Mouse (Mus musculus): Measurements from ENCODE around the gene Glra4.

Glra4 gene

DNA sequence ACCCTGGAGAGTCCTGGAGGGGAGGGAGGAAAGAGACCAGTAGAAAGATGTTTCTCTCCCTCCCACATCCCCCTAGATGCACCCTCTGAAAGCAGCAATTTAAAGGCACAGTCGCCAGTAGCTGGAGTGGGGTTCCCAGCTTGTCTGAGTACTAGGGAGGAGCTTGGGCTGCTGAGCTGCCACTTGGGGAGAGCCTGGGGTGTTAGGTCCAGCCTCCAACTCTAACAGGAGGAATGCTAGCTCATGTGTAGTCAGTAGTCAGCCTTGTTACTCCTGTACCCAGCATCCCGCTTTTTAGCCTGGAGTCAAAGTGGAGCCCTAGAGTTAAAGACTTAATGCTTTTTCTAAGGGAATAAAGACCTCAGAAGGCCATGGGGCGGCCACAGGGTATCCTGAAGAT, at the start of gene Glra4:
TSS of gene Glra4 (minus strand) at position 101 of the 400 bp plus-strand sequence.
- DNase-seq: no peak

DNA sequence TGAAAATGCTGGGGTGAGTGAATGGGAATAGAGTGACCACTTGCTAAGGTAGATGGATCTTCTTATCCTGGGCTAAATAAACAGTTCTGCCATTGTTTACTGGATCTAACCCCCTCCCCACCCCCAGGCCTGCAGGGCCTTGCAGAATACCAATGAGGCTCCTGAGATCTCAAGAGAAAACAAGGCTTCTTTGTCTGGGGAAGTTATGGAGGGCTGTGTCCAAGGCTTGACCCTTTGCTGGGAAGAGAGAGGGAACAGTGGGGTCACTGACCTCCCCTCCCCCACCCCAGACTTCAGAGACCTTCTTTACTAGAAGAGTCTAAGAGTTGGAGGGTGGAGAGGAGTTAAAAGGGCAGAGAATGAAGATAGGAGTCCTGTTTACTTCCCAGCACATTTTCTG, 48.7 kb upstream of the Glra4 start:
- peak; percentile 5 for DNase-seq

DNA sequence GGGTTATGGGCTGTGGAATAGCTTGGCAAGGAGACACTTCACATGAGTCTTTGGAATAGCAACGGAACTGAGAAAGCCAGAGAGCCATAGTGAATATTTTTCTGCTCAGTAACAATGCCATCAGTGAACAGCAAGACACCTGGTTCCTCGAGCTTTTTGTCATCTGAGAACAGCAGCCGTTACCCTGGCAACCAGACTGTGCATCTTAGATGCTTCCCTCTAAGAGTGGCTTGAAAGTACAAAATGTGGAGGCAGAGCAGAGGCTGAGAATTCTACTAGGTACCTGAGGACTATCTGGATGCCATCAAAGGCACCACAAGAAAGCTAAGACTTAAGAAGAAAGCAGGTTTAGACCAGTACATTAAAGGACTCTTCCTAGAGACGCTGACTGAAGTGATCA, 45.1 kb upstream of the Glra4 start:
- peak; percentile 14 for DNase-seq

- DNase-seq: no peak
Measured at GRCm38 (mm10) chrX:136822371-136822770, 42.4 kb upstream of the Glra4 start, which contains the start of gene Plp1. Gene Plp1 (plus strand): TSS chrX:136822671.

GRCm38 (mm10) chrX:136820250-136820649, 40.3 kb upstream of the Glra4 start:
- peak; percentile 74 for DNase-seq

DNA sequence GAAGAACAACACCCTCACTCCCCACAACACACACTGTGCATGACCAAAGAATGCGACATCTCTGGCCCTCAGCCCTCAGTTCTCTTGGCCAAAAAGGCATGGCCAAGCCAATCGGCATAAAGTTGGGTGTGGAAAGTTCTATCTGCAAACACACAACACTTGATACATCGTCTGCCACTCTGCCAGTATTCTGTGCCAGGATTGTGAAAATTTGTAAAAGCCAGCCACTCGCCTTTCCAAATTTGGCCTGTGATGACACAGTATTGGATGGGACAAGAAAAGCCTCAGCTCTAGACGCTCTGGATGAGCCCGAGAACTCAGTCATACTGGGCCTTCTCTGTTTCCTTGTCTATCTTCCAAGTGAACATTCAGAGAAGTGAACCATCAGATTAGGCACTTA, 39.8 kb upstream of the Glra4 start:
- peak; percentile 11 for DNase-seq

DNA sequence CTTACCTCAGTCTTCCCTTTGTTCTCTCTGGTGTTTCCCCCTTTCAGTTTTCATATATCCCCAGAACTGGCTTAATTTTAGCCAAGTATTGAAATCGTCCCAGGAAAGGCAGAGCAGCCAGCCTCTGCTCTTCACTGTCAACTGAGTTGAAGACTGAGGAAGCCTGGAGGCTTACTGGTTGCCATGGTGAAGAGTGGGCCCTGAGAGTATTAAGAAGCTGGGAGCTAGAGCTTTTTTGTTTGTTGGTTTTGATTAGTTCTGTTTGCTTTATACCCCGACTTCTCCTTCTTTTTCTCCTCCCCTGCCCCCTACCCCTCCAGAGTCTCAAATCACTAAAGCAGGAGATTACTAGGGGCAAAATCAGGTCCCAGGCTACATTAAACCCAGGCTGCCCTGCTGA, 17.3 kb upstream of the Glra4 start:
- DNase-seq: no peak

DNA sequence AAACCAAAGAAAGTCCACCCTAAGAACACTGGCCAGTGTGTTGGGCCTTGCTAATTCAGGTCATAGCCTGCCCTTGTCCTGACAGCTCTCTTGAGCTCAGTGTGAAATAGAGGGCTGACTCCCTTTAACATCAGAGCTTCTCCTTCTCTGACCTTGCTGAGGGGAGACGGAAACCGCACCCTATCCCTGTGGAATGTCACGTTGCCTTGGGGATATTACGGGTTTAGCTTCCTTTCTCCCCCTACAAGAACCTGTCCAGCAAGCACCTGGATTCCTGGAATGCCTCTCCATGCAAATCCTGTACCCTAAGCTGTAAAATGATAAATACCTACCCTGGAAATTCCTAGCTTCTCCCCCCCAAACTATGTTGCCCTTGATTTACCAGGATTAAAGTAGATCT, 9.5 kb upstream of the Glra4 start:
- no peak for DNase-seq

- DNase-seq: no peak
Measured at GRCm38 (mm10) chrX:136779262-136779661, 679 bp downstream of the Glra4 start.

GRCm38 (mm10) chrX:136778046-136778445, 1.9 kb downstream of the Glra4 start:
- DNase-seq: no peak

- DNase-seq: no peak
Measured at GRCm38 (mm10) chrX:136773035-136773434, 6.9 kb downstream of the Glra4 start.

- DNase-seq: no peak
Measured at GRCm38 (mm10) chrX:136761103-136762074, 18.6 kb downstream of the Glra4 start.

- DNase-seq: peak; percentile 75
Measured at GRCm38 (mm10) chrX:136755464-136755863, 24.5 kb downstream of the Glra4 start.

GRCm38 (mm10) chrX:136749329-136749728, 30.6 kb downstream of the Glra4 start:
- peak; percentile 71 for DNase-seq

- DNase-seq: no peak
Measured at GRCm38 (mm10) chrX:136744663-136745062, 35.3 kb downstream of the Glra4 start.

DNA sequence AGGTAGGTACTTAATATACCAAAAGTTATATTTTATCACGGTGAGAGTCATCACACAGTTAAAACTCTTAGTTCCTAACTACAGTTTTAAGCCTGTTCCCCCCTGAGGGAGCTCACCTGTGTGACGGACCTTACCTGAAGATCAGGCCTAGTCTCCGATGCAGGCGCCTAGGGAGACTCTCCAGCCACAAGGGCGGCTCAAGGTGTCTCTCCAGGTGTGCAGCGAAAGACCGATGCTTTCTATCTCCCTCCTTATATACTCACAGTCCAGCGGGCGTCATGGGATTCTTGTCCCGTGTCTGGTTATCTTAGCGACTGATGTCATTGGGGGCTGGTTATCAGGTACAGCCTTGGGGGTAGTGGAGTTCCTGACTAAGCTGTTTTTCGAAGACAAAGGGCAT, 36.5 kb downstream of the Glra4 start, which contains the start of gene Morf4l2:
TSS of gene Morf4l2 (minus strand) at position 232 of the 400 bp plus-strand sequence.
- DNase-seq: no peak

GRCm38 (mm10) chrX:136742661-136743103, 37.3 kb downstream of the Glra4 start:
- DNase-seq: peak; percentile 49

DNA sequence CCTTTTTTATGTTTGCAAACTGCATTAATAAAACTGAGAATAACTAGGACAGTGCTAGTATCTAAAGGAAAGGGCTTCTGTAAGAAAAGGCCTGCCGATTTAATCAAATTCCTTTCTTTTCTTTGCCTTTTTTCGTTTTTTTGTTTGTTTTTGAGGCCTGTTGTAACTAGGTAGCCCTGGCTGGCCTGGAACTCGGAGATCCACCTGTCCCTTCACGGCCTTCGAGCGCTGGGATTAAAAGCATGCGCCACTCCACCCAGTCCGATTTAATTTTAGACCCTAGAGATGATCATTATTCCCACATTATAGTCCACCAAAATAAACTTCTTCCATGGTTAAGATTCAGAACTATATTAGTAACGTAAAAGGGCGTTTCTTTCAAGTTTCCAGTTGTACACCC, 37.7 kb downstream of the Glra4 start:
- no peak for DNase-seq

DNA sequence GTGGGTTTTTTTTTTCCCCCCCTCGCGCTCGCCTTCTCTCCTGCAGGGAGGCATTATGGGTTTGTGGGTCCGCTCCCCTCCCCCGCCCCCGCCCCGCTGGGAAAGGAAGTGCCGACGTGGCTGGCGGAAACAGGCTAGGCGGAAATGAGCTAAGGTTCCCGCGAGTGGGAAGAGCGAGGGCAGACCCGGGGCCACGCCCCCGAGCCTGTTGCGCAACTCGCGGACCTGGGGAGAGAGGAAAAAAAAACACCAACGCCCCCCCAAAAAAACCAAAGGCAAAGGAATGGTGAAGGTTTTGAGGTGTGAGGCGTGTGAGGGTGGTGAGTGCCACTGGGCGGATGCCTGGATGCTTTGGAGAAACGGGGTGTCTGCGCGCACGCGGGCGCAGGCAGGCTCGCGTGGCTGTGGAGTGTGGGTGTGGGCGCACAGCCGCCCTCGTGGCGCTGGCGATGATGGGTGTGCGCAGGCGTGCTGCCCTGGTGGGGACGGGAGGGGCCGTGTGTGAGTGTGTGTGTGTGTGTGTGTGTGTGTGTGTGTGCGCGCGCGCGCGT, 38.2 kb downstream of the Glra4 start:
- DNase-seq: peak; percentile 84

- DNase-seq: peak; percentile 99
Measured at GRCm38 (mm10) chrX:136740791-136741650, 38.9 kb downstream of the Glra4 start.

GRCm38 (mm10) chrX:136740087-136740790, 39.7 kb downstream of the Glra4 start:
- no peak for DNase-seq

GRCm38 (mm10) chrX:136732016-136732415, 47.9 kb downstream of the Glra4 start:
- no peak for DNase-seq

Measured in layer of hippocampus, adult 9-11 months (tissue).